Mouse (Mus musculus) intestine, embryonic 16.5 days (tissue): Measurements from ENCODE around the gene Ptgr1. TPM values are rescaled to one million over a fixed set of nuclear protein-coding genes. Genes with fewer than 3 reads are reported as not detected.

Experiments
- ATAC-seq: fragments of 200-750 bp; cut with Nextera tagmentation; 2 replicates; pipeline ENCODE4 v1.8.0; 2017; ENCODE audit warnings: moderate TSS enrichment, moderate library complexity
- H3K27ac ChIP-seq: fragments of 300-500 bp; sonication (generic); 2 replicates; pipeline ENCODE4 v1.5.1; 2014; ENCODE audit warnings: mild to moderate bottlenecking, low read length
- H3K27me3 ChIP-seq: fragments of 300-500 bp; sonication (generic); replicated peaks from 2 replicates; pipeline ENCODE4 v1.6.1; 2014; ENCODE audit warnings: low read length, control low read depth, mixed read lengths; ENCODE audit not compliant: control insufficient read depth, insufficient read depth
- H3K36me3 ChIP-seq: fragments of 300-500 bp; sonication (generic); 2 replicates; pipeline ENCODE4 v1.6.1; 2014; ENCODE audit warnings: low read length, control low read depth; ENCODE audit not compliant: control insufficient read depth, insufficient read depth
- H3K4me1 ChIP-seq: fragments of 300-500 bp; sonication (generic); 2 replicates; pipeline ENCODE4 v1.6.1; 2014; ENCODE audit warnings: low read length, control low read depth, mixed read lengths; ENCODE audit not compliant: control insufficient read depth, insufficient read depth
- H3K4me2 ChIP-seq: fragments of 300-500 bp; sonication (generic); 2 replicates; pipeline ENCODE4 v1.6.1; 2014; ENCODE audit warnings: low read depth, low read length, control low read depth
- H3K4me3 ChIP-seq: fragments of 300-500 bp; sonication (generic); 2 replicates; pipeline ENCODE4 v1.5.1; 2014; ENCODE audit warnings: mild to moderate bottlenecking, low read length
- H3K9ac ChIP-seq: fragments of 300-500 bp; sonication (generic); 2 replicates; pipeline ENCODE4 v1.6.1; 2014; ENCODE audit warnings: low read depth, low read length
- H3K9me3 ChIP-seq: fragments of 300-500 bp; sonication (generic); 2 replicates; pipeline ENCODE4 v1.6.1; 2016; ENCODE audit warnings: low read length, control low read depth; ENCODE audit not compliant: control insufficient read depth
- WGBS: fragments of 180-500 bp; shearing (Covaris S2); extraction: QIAGEN DNeasy Blood & Tissue Kit; methylation state at CpG from one replicate; pipeline ENCODE4 v1.1.7; 2014; 5-methylcytosine and 5-hydroxymethylcytosine counted together
- polyA plus RNA-seq: library from polyadenylated mRNA; unstranded; fragments of >200 nt; fragmentation: Nextera tagmentation; extraction: Ambion mirVana; gene quantifications from 2 replicates; pipeline ENCODE4 v1.2.1, GENCODE M21; 2015

The Ptgr1 gene
- polyA plus RNA-seq, 1 experiment from 2014 or later: 45.5 TPM

DNA sequence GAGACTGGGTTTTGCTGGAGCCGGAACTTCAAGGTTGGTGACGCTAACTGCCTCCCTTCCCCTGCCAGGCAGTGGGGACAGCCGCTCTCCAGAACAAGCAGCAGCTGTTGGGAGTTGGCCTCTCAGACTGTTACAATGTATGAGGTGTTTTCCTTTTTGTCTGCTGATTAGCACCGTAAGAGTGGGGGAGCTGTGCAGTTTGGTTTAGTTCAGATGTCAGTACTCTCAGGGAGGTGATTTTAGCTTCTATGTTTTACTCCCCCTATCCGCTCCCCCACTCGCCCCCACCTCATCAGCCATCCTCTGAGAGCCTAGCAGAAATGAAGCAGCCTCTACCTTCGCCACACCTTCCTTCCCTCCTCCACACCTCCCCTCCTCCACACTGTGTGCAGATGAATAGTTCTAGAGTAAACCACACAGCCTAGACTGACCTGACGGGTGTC is 8.4 kb upstream of the Ptgr1 start:
- no peaks in the 10 kb centered on the region for H3K36me3 ChIP-seq
- 68% methylated on average over 8 of the region's 8 CpGs for WGBS
- H3K9ac ChIP-seq: no peak overlapping the region
- no peaks in the 10 kb centered on the region for H3K27me3 ChIP-seq
- ATAC-seq: no peak
- H3K9me3 ChIP-seq: no peaks in the 10 kb centered on the region
- H3K4me1 ChIP-seq: peaks cover 9% of the 10 kb centered on the region
- no peak overlapping the region for H3K27ac ChIP-seq
- H3K4me3 ChIP-seq: no peak overlapping the region
- H3K4me2 ChIP-seq: no peak overlapping the region

- H3K4me3 ChIP-seq: no peak within 1 kb of the TSS
- H3K36me3 ChIP-seq: no peaks in the 10 kb centered on the region
- H3K4me2 ChIP-seq: no peak within 1 kb of the TSS
- H3K27me3 ChIP-seq: no peaks in the 10 kb centered on the region
- no peak within 1 kb of the TSS for H3K27ac ChIP-seq
- no peaks in the 10 kb centered on the region for H3K9me3 ChIP-seq
- no peak for ATAC-seq
- H3K9ac ChIP-seq: no peak within 1 kb of the TSS
- peaks cover 9% of the 10 kb centered on the region for H3K4me1 ChIP-seq
- WGBS: 57% methylated on average over 4 of the region's 4 CpGs
Observed at GRCm38 (mm10) chr4:58994762-58995161, 7.8 kb upstream of the Ptgr1 start, which contains the start of gene Dnajc25. Dnajc25 (plus strand) TSS chr4:58995062.

GRCm38 (mm10) chr4:58992195-58992594 is 5.3 kb upstream of the Ptgr1 start:
- no peaks in the 10 kb centered on the region for H3K27me3 ChIP-seq
- no peaks in the 10 kb centered on the region for H3K36me3 ChIP-seq
- H3K4me3 ChIP-seq: no peak overlapping the region
- no peak overlapping the region for H3K27ac ChIP-seq
- H3K9ac ChIP-seq: no peak overlapping the region
- H3K4me2 ChIP-seq: no peak overlapping the region
- ATAC-seq: no peak
- H3K9me3 ChIP-seq: no peaks in the 10 kb centered on the region
- peaks cover 11% of the 10 kb centered on the region for H3K4me1 ChIP-seq
- 65% methylated on average over 5 of the region's 5 CpGs for WGBS

- ATAC-seq: no peak
- no peak overlapping the region for H3K9ac ChIP-seq
- no peak overlapping the region for H3K4me3 ChIP-seq
- no peak overlapping the region for H3K4me2 ChIP-seq
- H3K36me3 ChIP-seq: no peaks in the 10 kb centered on the region
- no peak overlapping the region for H3K27ac ChIP-seq
- H3K27me3 ChIP-seq: no peaks in the 10 kb centered on the region
- WGBS: 84% methylated on average over 17 of the region's 17 CpGs
- H3K4me1 ChIP-seq: peaks cover 11% of the 10 kb centered on the region; the same call in 1 of the 2 replicates
- no peaks in the 10 kb centered on the region for H3K9me3 ChIP-seq
Observed at GRCm38 (mm10) chr4:58990609-58991434, 3.9 kb upstream of the Ptgr1 start.

DNA sequence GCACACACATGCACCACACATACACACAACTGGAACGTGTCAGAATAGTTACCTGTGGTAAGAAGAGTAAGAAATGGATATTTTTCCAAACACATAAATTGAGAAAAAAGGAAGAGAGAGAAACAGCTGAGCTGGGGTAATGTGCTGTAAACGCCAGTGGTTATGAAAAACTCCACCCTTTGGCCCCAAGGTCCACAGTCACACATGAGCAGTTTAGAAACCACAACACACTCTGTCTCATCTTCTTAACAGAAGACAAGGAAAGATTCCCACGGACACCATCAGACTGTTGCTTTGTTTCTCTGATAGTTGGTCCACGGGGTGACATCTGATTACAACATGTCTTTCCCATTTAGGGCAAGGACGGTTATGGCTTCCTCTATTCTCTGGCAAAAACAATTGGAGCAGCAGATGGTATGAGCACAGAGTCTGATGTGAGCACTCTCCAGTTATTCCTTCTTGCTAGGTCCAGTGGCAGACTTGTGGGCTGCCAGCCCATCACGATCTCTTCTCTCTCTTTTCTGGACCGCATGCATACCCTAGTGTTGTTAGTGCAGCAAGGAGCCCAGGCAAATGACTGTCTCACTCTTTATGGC is 2.5 kb upstream of the Ptgr1 start:
- Histone ChIP-seq H3K4me1 (peaks cover 11% of the 10 kb centered on the region; the same call in 1 of the 2 replicates), H3K4me2 (no peak overlapping the region), H3K9ac (no peak overlapping the region), H3K9me3 (no peaks in the 10 kb centered on the region), H3K27ac (no peak overlapping the region), H3K4me3 (no peak overlapping the region), H3K27me3 (no peaks in the 10 kb centered on the region), H3K36me3 (no peaks in the 10 kb centered on the region)
- no peak for ATAC-seq
- WGBS: 83% methylated on average over 7 of the region's 7 CpGs

DNA sequence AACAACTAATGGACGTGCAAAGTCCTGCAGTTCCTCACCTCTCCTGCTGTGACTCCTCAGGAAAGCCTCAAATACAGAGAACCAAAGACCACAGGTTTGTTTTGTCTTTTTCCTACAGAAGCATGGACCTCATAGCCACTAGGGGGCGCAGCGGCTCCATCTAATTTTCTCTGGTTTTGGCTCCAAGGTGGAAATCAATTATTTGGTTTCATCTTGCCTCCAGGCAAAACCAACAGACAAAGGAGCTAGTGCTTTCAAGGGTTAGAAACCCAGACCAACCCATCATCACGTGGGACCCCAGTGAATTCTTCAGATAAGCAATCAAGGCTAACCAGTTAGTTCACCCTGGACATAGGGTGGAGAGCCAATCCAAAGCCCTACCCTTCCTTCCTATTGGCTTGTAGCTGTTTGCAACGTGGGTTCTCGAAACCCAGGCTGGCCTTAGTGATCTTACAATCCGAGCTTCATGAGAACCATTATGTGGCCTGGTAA is 1.7 kb downstream of the Ptgr1 start:
- peak; percentile 36 for ATAC-seq
- no peak overlapping the region for H3K27ac ChIP-seq
- no peaks in the 10 kb centered on the region for H3K36me3 ChIP-seq
- no peak overlapping the region for H3K4me3 ChIP-seq
- H3K4me2 ChIP-seq: no peak overlapping the region
- no peak overlapping the region for H3K9ac ChIP-seq
- 19% methylated on average over 7 of the region's 7 CpGs for WGBS
- no peaks in the 10 kb centered on the region for H3K9me3 ChIP-seq
- no peaks in the 10 kb centered on the region for H3K27me3 ChIP-seq
- 0 out of 2 replicates have a peak, but pooled peaks cover 4% of the 10 kb centered on the region for H3K4me1 ChIP-seq

- no peaks in the 10 kb centered on the region for H3K36me3 ChIP-seq
- ATAC-seq: no peak
- no peaks in the 10 kb centered on the region for H3K27me3 ChIP-seq
- no peak overlapping the region for H3K9ac ChIP-seq
- H3K4me1 ChIP-seq: 0 out of 2 replicates have a peak, but pooled peaks cover 4% of the 10 kb centered on the region
- WGBS: 85% methylated on average over 8 of the region's 8 CpGs
- no peak overlapping the region for H3K27ac ChIP-seq
- H3K4me2 ChIP-seq: no peak overlapping the region
- H3K4me3 ChIP-seq: no peak overlapping the region
- H3K9me3 ChIP-seq: no peaks in the 10 kb centered on the region
Observed at GRCm38 (mm10) chr4:58982806-58983205, 4.1 kb downstream of the Ptgr1 start.

- H3K27ac ChIP-seq: no peak overlapping the region
- peaks cover 4% of the 10 kb centered on the region; the same call in 1 of the 2 replicates for H3K36me3 ChIP-seq
- no peak overlapping the region for H3K4me2 ChIP-seq
- no peaks in the 10 kb centered on the region for H3K9me3 ChIP-seq
- H3K4me1 ChIP-seq: no peaks in the 10 kb centered on the region
- no peaks in the 10 kb centered on the region for H3K27me3 ChIP-seq
- H3K9ac ChIP-seq: no peak overlapping the region
- ATAC-seq: no peak
- WGBS: 85% methylated on average over 6 of the region's 6 CpGs
- no peak overlapping the region for H3K4me3 ChIP-seq
Observed at GRCm38 (mm10) chr4:58981421-58981820, 5.5 kb downstream of the Ptgr1 start.

DNA sequence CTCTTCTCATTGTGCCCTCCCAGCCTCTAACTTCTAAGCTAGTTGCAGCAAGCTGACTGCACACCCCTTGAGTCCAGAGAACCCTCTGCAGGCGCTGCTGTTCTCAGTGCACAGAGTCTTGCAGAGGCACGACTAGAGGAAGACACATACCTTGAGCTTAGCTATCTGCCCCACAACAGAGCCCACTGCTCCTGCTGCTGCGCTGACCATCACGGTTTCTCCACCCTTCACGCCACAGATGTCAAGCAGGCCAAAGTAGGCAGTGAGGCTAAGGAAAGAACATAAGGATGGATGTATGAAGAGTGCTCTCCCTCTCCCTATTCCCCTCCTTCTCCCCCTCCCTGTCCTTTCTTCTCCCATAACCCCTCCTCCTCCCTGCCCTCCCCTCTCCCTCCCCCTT is 11.2 kb downstream of the Ptgr1 start:
- WGBS: 82% methylated on average over 5 of the region's 5 CpGs
- H3K27ac ChIP-seq: no peak overlapping the region
- ATAC-seq: no peak
- H3K4me1 ChIP-seq: no peaks in the 10 kb centered on the region
- H3K36me3 ChIP-seq: peaks cover 7% of the 10 kb centered on the region
- no peak overlapping the region for H3K4me2 ChIP-seq
- no peak overlapping the region for H3K4me3 ChIP-seq
- no peak overlapping the region for H3K9ac ChIP-seq
- H3K9me3 ChIP-seq: no peaks in the 10 kb centered on the region
- no peaks in the 10 kb centered on the region for H3K27me3 ChIP-seq
